Mouse (Mus musculus): ENCODE results near the gene Ephb2.

GRCm38 (mm10) chr4:136876971-136877370 lies 41.2 kb upstream of the Ephb2 start:
- TF ChIP-seq CTCF (IDR thresholded peaks at IDR 0.05; ENCODE audit: extremely low read depth, insufficient read depth, insufficient read length, insufficient replicate concordance): no peak
- TF ChIP-seq POLR2A (IDR thresholded peaks at IDR 0.05; ENCODE audit: low read depth, low read length): no peak

All from spleen, adult 2 months (tissue).